Mouse (Mus musculus) gastrocnemius, postnatal 14 days (tissue): ENCODE results near the gene Add3. TPM values are rescaled to one million over a fixed set of nuclear protein-coding genes. Genes with fewer than 3 reads are reported as not detected.
A peak's percentile ranks its signal among the peaks of the same experiment; 100 is the strongest.

ENCODE experiments used
- DNase-seq: peaks from one replicate; pipeline ENCODE4 v3.0.0; 2021; ENCODE audit warnings: mixed read lengths
- intact Hi-C: fragments of 180-260 bp; cut with DNase I; formaldehyde crosslinking; loops from one replicate; pipeline ENCODE4 v1.15.1; 2025; ENCODE audit warnings: low total_unique reads
- total RNA-seq, 2 experiments: library from RNA; stranded (reverse); gene quantifications; 2 replicates each; pipeline ENCODE4 v1.2.3; 2021

The Add3 gene
- total RNA-seq, 2 experiments from 2014 or later = 31.6 to 45.4 TPM

- intact Hi-C loops = loop anchor here (10.0 kb wide), 1 partner anchor 113 kb away; no protein-coding TSS in a partner anchor
- DNase-seq = no peak
Observed at GRCm38 (mm10) chr19:53127320-53128291, 12.6 kb upstream of the Add3 start.

- intact Hi-C loops = loop anchor here (10.0 kb wide), 1 partner anchor 114 kb away; no protein-coding TSS in a partner anchor
- DNase-seq = no peak
Observed at GRCm38 (mm10) chr19:53128494-53129337, 11.5 kb upstream of the Add3 start.

- no peak for DNase-seq
- intact Hi-C loops = no loop called here
Observed at GRCm38 (mm10) chr19:53130399-53131175, 9.7 kb upstream of the Add3 start.

GRCm38 (mm10) chr19:53132471-53132870, 7.8 kb upstream of the Add3 start:
- intact Hi-C loops = no loop called here
- no peak for DNase-seq

GRCm38 (mm10) chr19:53136336-53137090, 3.7 kb upstream of the Add3 start:
- DNase-seq = no peak
- intact Hi-C loops = no loop called here

- intact Hi-C loops = no loop called here
- DNase-seq = no peak
Observed at GRCm38 (mm10) chr19:53137116-53137670, 3.0 kb upstream of the Add3 start.

GRCm38 (mm10) chr19:53140804-53141250, 584 bp downstream of the Add3 start:
- DNase-seq = no peak
- intact Hi-C loops = loop anchor here (10.0 kb wide), 1 partner anchor 184 kb away; no protein-coding TSS in a partner anchor

DNA sequence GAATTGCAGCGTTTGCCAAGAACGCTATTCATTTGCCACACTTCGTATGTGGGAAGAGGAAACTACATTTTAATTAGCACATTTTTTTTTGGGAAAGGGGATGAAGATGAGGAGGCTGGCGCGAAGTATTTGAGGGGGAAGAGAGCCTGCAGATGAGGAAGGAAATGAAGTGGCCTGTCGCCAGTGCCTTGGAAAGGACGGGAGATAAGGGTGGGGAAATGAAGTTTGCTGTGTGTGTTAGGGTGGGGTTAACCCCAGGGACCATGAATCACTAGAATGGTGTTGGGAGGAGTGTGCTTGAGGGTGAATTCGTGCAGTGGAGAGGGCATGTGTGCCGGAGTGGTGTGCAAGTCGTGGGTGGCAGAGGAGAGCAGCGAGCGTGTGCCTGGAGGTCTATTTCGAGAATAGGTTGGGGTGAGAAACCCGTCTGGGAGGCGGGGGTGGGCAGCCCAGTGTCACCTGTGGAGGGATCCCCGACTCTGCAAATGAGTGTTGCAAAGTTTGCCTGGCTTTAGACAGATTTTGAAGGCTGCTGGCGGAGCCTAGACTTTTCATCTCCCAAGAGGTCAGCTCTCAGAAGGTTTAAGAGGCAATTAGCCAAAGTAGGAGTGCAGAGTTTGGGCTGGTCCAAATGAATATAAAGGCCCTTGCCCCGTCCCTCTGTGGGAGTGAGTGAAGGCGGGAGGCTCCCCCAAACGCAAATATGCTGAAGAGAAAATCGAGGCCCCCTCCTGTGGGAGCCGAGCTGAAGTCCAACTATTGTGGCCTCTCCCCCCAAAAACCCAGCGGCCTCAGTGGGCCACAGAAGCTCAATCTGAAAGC, 1.2 kb downstream of the Add3 start:
- peak; percentile 76 for DNase-seq
- intact Hi-C loops = loop anchor here (10.0 kb wide), 1 partner anchor 183 kb away; no protein-coding TSS in a partner anchor

DNA sequence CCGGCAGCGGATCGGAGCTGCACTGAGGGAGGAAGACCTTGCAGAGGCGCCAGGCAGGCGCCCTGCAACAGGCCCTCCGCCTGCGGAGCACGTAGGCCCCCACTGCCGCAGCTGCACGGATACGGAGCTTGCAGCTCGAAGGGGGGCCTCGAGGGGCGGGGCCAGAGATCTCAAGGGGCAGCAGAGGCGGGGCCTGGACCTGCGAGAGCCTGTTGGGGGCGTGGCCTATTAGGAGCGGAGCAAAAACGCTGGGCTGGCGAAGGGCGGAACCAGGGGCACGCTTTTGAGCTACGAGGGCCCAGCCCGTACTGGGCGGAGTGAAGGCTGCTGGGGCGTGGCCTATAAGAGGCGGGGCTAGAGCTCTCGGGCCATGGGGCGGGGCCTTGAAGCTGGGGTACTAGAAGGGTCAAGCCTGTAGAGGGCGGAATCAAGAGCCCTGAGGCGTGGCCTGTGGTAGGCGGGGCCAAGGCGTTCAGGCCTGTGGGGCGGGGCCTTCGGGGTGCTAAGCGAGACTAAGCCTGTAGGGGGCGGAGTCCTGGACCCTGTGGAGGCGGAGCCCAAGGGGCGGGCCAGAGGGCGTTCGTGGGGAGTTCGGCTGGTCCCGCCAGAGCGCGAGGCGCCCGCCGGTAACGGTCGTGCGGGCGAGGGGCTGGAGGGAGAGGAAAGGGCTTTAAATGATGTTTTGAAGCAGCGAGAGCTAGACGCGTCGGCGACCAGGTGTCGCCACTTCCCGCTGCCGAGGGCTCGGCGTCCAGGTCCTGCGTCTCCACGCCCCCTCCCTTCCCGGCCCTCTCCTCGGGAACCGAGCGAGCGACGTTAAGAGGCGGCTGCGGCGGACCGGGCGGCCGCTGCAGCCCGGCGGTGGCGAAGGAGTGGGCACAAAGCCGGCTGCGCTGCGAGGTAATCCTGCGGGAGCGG, 2.2 kb downstream of the Add3 start:
- peak; percentile 100 for DNase-seq
- intact Hi-C loops = loop anchor here (10.0 kb wide), 1 partner anchor 182 kb away; no protein-coding TSS in a partner anchor

GRCm38 (mm10) chr19:53143108-53143971, 3.1 kb downstream of the Add3 start:
- peak; percentile 24 for DNase-seq
- intact Hi-C loops = loop anchor here (10.0 kb wide), 1 partner anchor 181 kb away; no protein-coding TSS in a partner anchor

- DNase-seq = no peak
- intact Hi-C loops = loop anchor here (10.0 kb wide), 1 partner anchor 180 kb away; no protein-coding TSS in a partner anchor
Observed at GRCm38 (mm10) chr19:53145075-53145474, 4.8 kb downstream of the Add3 start.

- DNase-seq = no peak
- intact Hi-C loops = loop anchor here (10.0 kb wide), 1 partner anchor 175 kb away; no protein-coding TSS in a partner anchor
Observed at GRCm38 (mm10) chr19:53149381-53149780, 9.1 kb downstream of the Add3 start.

- no peak for DNase-seq
- intact Hi-C loops = loop anchor here (10.0 kb wide), 1 partner anchor 52 kb away; no protein-coding TSS in a partner anchor
Observed at GRCm38 (mm10) chr19:53152451-53152850, 12.2 kb downstream of the Add3 start.

DNA sequence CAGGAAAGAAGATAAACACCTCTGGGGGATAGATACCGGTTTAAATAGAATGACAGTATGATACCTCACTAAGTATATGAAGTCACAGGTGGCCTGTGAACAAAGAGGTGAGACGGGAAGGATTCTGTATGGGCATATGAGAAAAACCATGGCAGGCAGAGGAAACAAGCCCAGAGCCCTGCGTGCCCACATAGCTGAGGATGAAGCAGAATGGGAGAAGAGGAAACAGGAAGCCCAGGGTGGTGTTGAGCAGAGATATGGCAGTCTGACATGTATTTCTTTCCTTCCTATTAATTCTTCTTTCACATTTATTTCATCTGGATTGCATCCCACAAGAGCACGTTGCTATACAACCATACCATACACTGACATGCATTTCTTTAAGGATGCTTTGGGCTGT, 12.9 kb downstream of the Add3 start:
- DNase-seq = no peak
- intact Hi-C loops = loop anchor here (10.0 kb wide), 1 partner anchor 52 kb away; no protein-coding TSS in a partner anchor

GRCm38 (mm10) chr19:53154156-53154555, 13.9 kb downstream of the Add3 start:
- intact Hi-C loops = loop anchor here (10.0 kb wide), 1 partner anchor 51 kb away; no protein-coding TSS in a partner anchor
- no peak for DNase-seq
